Mouse (Mus musculus) G1E (cell line): ENCODE measurements around the gene Olfr1.

Experiments
- CTCF ChIP-seq: IDR thresholded peaks from 2 replicates; pipeline ENCODE4 v1.5.1; 2012; ENCODE audit warnings: low read depth, low read length, inconsistent platforms, mixed read lengths
- TAL1 ChIP-seq: conservative IDR thresholded peaks from 2 replicates; pipeline ENCODE4 v1.6.1; 2012; ENCODE audit warnings: low read depth, low read length, inconsistent platforms, mixed read lengths

DNA sequence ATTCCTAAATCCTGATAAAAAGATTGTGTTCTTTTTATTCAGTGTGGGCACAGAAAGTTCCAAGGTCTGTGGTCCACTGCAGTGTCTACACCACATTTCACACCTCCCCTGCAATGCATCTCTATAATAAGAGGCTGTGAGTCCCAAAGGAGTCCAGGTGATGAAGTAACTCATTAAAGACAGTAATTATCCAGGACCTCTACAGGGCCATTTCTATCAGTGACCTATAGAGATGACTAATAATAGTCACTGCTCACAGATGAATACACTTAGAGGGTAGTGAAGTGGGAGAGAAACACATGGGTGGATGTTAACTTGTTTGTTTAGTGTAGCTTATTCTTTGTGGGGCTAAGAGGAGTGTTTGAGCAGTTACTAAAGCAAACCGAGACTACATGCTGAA, 29.0 kb upstream of the Olfr1 start, which contains the start of gene Olfr378:
- TF ChIP-seq CTCF (no peak), TAL1 (no peak)
